Mouse (Mus musculus): ENCODE results near the gene Rpl23.

DNA sequence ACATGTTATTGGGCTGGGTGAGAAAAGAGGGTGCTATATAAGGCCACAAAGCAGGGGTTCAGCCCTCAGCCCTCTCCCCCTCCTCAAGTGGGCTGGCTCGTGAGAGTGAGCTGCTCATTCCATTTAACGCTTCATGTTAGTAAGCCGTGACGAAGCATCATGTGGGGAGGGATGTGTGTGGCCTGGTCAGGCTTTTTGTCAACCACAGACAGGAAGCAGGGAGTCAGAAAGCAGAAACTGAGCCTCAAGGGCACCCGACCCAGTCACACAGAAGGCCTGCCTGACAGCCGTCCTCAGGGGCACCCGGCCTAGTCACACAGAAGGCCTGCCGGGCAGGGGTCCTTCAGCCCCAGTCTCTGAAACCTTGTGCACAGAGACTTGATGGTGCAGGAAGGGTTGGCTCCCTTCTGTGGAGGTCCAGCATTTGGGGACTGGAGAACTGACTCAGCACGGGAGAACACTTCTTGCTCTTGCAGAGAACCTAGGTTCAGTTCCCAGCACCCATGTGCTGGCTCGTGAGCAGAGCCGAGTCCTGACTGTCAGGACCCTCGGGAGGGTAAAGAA, 47.8 kb upstream of the Rpl23 start:
- no peak for TF ChIP-seq CTCF (IDR thresholded peaks at IDR 0.05; ENCODE audit: low read depth)
- no peak for TF ChIP-seq EP300 (IDR thresholded peaks at IDR 0.05; ENCODE audit: low read depth)

Data from liver, embryonic 14.5 days (tissue).